Mouse (Mus musculus): ENCODE results near the gene Ezh1.
"Not testable (repeated sequence)": the region's sequence is repeated elsewhere in the genome, so short reads cannot be mapped to it uniquely, and the experiment has no call there.

Ezh1 gene

DNA sequence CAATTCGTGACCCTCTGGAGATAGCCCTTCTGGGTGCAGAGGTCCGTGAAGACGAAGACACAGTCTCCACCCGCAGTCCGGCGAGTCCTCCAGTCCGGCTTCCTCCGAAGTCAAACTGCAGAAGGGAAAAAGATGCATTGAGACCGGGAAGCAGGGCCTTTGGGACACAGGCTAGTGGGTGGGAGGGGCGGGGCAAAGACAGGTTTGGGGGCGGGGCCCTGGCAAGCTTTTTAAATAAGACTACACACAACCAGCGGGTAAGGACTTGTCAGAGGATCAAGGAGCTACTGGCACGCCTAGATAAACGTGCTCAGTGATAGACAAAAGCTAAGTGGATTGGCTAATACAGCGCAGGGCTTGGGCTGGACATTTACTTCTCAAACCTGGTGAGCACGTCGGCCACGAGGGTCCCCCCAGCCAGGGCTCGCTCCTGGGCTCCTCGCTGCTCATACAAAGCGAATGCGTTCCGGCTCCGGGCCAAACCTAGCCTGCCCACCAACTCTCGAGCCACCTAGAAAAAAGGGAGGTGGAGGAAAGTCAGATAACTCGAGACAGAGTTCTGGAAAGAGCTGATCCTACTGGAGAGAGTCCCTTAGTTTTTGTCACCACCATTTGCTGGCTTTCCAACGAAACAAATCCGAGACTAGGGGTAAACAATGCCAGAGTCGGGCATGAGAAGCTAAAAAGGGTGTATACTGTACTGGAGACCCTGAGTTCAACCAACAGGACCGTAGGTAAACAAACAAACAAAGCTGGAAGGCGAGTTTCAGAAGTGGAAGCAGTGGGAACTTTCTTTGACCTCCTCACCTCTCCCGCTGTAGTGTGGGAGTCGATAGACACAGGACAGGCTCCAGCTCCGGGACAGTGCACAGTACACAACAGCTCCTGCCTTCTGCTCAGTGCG, 61.3 kb downstream of the Ezh1 start:
- DNase-seq = no peak

DNA sequence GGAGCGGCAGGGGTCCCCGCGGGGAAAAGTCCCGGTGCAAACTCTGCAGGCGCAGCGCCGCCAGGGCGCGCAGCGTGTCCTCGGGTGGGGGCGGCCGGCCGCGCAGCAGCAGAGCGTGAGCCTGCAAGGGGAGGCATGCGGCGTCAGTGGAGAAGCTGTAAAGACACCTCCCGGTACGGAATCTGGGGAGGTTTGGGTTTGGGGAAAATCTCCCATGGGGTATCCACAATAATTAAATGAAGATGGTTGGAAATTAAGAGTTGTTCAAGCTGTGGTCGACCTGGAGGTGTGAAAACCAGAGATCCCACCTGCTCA, 62.0 kb downstream of the Ezh1 start:
- DNase-seq = peak; percentile 28 to 43

DNA sequence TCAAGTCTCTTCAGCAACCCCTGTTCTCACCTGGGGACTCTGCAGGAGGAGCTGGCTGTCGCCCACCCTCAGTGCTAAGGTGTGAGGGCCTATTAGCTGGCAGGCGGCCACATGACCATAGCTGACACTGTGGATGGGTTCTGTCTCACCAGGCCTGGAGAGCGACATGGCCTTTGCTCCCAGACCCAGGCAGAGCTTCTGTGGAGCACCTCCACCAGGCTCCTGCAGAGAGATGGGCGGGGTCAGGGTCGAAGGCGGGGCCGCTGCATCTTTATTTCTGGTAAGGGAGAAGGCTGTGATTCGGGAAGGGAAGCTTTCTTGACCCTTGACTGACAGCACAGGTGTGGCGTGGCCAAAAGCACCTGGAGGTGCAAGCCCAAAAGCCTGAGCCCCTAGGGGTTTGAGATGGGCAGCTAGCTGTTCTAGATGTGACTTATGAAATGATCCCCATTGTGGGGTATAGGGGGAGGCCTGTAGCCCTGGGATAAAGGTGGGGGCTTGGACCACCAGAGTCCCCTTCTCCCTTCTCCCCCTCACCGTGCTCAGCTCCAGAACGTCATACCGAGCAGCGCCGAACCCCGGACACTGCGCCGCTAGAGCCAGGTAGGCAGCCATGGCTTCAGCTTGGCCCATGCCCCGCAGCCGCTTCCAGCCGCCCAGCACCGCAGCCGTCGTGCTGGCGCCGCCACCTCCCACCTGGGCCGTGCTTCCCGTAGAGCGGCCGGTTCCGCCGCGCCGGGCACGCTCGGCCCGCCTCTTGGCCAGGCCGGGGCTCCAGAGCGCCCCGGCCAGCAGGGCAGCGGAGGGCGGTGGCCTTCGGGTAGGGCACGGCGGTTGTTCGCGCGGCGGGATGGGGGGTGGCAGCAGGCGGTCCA, 62.5 kb downstream of the Ezh1 start:
- DNase-seq = no peak

DNA sequence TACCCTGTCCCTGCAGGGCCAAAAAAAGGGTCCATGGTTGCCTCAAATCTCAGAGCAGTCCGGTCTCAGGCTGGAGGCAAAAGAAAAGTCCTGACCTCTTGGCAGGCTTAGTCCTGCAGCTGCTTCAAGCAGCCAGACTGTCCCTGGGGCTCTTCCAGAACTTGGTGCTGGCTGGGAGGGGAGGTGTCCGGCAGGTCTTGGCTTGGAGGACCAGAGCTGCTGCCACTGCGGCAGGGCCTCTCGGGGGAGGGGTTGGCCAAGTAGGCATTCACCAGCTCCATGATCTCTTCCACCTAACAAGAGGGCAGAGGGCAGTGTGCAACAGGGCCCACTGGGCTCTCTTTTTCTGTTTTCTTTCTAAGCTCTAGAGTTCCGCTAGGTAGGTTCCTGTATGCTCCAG, 63.5 kb downstream of the Ezh1 start:
- no peak for DNase-seq

DNA sequence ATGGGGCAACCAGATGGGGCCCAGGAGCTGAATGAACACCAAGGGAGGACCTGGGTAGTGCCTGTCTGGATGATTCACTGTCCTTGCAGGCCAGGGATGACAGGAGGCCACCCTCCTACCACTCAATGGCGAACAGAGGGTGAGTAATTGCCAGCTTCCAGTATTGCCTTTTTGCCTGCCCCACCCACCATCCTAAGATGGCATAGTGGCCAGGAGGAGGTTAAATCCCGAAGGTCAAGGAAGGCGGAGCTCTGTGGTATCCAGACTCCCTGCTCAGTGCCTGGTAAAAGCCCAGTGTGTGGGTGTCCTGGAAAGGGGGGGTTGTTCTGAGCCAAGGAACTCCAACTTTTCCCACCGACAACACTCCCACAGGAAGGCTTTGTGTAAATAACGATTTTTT, 64.0 kb downstream of the Ezh1 start:
- DNase-seq = no peak

DNA sequence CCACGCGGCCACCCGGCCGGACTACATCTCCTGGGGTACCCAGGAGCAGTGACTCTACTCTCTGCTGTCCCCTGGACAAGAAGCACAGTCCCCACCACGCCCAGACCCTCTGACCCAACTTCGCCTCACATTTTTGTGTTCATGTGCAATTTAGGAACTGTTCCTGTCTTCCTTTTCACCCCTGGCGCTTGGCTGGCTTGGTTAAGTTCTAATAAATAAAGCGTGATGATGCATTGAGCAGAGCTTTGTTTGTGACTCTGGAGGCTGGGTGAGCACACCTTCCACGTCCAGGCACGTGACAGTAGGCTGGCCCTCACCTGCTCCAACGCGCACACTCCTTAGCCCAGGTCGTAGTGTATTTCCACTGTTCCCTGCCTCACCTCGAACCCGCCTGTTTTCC, 64.7 kb downstream of the Ezh1 start:
- no peak for DNase-seq

DNA sequence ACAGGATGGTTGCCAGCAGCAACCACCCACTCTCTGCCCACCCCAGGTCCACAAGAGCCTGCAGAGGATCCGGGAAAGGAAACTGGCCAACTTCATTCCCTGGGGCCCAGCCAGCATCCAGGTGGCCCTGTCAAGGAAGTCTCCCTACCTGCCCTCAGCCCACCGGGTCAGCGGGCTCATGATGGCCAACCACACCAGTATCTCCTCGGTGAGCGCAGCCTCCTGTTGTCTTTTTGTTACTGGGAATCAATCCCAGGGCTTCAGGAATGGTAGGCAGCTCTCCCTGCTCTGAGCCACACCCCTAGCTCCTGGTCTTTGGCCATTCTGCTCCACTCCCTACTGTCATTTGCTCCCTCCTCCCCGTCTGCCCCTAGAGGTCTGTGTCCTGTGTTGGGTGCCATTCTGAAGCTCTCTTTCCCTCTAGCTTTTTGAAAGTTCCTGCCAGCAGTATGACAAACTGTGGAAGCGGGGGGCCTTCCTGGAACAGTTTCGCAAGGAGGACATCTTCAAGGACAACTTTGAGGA, 65.2 kb downstream of the Ezh1 start:
- DNase-seq = not testable (repeated sequence)

DNA sequence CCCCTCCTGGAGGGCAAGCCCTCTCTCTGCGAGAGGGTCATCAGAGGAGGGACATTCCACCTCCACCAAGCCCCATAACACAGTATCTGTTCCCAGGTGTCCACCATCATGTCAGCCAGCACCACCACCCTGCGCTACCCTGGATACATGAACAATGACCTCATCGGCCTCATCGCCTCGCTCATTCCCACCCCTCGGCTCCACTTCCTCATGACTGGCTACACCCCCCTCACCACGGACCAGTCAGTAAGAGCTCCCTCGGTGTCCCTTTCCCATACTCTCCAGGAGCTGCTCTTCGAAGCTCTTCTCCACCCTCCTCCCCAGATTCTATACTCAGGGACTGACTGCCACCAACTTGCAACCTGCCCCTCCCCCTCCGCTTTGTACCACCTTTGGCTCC, 66.1 kb downstream of the Ezh1 start:
- not testable (repeated sequence) for DNase-seq

DNA sequence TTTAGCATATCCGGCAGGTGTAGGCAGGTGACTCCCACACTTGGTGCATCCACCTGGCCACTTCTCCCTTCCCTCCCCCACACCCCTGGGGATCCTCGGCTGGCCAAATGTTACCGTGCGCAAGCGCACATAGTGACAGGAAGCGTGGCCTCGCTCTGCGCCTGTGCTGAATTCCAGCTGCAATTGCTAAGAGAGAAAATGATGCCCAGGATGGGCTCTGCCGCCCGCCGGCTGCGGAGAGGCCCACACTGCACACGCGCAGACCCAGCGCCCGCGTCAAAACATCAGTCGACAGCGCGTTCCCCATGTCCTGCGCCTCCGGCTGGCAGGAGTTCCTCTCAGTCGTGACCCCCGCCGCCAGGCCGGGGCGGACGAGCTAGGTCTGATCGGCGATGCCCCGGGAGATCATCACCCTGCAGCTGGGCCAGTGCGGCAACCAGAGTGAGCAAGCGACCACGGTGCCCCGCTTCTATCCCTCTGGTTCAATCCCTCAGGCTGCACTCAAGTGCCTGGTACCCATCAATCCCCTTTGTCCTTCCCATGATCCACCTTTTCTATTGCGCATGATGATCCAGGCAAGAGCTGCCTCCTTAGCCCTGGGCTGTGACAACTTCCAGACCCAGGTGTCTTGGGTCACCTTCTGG, 70.4 kb downstream of the Ezh1 start, which contains the start of gene Tubg2:
Tubg2 (plus strand) TSS at position 180 of the 644 bp plus-strand sequence.
- DNase-seq = peak; percentile 59 to 71

DNA sequence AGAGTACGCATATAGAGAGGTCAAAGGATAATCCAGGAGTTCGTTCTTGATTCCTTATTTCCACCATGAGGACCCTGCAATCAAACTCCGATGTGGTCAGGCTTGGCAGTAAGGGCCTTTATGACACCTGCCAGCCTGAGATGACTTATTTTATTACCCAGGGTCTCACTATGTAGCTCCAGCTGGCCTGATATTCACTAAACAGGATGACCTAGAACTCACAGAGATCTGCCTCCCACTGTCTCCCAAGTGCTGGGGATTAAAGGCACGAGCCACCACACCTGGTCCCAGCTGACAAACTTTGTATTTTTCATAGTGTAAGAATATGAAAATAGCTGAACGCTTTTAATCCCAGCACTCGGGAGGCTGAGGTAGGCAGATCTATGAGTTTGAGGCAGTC, 71.1 kb downstream of the Ezh1 start:
- DNase-seq = no peak

DNA sequence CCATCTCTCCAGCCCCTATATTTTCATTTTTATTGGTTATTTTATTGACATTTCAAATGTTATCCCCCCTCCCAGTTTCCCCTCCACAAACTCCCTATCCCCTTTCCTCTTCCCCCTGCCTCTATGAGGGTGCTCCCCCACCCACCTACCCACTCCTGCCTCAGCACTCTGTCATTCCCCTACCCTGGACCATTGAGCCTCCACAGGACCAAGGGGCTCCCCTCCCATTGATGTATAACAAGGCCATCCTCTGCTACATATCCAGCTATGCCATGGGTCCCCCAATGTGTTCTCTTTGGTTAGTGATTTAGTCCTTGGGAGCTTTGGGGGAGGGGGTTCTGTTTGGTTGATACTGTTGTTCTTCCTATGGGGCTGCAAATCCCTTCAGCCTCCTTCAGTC, 71.6 kb downstream of the Ezh1 start:
- no peak for DNase-seq

DNA sequence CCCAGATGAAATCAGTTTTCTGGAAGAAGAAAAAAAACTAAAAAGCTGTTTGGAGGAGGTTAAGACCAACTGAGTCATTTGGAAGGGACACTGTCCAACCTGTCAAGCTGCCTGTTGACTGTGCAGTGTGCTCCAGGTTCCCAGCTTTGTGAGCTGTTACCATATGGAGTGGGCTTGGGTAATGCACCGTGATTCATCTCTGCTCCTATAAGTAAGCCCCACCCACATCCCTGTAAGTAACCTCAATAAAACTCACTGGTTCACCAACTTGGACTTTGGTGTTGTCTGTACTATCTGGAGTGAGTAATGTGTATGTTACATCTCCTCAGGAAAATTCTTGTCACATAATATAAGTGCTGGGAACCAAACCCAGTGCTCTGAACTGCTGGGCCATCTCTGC, 73.4 kb downstream of the Ezh1 start:
- no peak for DNase-seq

DNA sequence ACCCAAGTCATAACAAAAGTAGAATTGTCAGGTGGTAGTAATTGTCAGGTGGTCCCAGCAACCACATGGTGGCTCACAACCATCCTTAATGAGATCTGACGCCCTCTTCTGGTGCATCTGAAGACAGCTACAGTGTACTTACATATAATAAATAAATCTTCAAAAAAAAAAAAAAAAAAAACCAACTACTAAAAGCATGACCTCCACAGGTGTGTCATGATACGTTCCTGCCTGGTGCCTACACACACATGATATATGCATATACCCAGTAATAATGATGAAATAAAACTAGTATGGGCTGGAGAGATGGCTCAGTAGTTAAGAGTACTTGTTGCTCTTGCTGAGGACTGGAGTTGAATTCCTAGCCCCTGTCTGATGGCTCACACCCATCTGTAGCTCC, 75.2 kb downstream of the Ezh1 start:
- no peak for DNase-seq

DNA sequence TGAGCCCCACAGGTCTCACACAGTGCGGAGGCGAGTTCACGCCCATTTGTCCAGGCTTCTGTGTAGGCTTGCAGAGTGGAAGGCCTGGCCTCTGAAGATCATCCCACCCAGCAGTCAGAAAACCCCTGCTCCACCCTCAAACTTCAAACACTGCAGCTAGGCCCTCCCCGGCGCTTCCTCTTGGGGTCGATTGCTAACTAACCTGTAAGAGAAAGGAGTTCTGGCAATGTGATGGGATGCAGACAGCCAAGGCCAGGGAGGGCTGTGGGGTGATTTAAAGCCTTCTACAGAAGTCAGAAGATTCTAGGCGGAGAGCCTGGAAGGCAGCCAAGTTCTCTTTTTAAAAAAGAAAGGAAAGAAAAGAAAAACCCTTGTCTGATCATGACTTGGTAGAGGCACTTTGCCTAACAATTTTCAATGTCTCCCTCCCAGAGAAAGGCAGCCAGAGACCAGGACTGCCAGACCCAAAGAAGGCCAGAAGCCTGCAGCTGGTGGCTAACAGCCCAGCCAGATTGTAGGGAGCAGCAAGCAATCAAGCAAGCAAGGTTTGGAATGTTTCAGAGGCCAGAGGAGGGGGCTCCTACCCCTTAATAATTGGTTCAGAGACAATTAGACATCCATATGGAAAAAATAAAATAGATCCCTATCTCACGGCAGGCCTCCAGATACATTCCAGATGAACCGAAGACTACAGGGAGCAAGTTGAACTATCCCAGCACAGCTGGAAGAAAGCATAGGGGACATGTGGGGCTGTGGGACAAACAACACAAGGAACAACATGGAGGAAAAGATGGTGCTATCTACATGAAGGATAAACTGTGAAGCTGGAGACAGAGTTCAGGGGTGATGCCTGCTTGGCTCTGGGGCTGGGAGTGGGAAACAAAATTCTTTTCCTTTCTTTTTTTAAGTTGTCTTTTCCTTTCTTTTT, 76.8 kb downstream of the Ezh1 start:
- DNase-seq = no peak

DNA sequence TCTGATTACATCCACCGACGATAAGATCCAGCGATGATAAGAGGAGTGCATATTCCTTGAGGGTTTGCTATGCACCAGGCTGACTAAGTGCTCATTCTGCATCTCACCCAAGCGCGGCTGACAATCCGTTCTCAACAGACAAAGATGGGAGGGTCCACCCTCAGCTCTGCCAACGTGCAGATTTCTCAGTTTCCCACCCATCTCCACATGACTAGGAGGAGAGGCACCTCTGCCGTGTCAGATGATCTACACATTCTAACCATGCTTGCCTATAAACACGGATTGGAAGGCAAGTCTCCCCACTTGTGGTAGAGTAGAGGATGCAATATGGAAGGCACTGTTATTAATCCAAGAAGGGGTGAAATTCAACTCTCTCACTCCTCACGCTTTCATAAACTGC, 77.5 kb downstream of the Ezh1 start:
- DNase-seq = no peak

DNA sequence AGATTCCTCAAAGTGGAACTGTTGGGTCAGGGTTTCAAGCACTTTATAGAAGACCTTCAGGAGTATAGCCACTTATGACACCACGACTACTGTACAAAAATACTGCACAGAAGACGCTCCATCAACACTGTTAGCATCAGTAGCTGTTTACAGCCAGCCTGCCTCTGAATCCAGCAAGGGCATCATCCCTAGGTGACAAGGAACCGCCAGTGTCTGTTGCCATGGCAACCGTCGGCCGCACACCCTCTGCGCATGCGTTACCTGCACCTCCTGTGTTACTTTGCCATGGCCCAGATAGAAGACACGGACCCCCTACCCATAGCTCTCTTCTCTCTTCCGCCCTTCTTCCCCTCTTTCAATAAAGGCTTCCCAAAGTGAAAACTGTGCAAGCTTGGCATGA, 79.9 kb downstream of the Ezh1 start:
- no peak for DNase-seq

DNA sequence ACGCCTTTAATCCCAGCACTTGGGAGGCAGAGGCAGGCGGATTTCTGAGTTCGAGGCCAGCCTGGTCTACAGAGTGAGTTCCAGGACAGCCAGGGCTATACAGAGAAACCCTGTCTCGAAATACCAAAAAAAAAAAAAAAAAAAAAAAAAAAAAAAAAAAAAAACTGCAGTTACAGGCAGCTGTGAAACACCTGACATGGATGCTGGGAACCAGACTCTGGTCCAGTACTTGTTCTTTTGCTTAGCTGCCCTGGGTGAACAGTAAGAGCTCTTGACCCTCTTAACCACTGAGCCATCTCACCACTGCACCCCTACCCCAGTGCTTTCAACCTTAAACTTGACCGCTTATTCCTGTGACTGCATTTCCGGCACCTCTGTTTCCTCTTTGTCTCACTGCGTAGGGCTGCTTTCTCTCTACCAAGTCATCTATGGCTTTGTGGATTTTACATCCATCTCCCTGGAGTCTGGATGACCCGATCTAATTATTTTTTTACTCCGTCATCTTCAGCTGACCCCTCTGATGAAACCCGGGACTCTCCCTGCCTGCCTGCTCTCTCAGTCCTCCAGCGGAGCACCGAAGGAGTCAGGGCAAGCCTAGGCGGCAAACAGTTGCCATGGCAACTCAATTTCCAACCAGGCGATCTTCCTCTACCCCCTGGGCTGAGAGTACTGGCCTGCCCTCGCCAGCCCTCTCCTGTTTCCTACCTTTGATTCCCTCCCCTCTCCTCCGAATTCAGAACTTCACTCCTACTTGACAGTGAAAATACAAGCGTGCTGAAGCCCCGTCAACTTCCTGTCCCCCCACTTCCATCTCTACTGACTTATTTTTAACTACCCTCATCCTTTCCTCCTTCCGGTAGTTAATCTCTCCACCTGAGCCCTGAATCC, 82.7 kb downstream of the Ezh1 start:
- DNase-seq = peak; percentile 63 to 66

DNA sequence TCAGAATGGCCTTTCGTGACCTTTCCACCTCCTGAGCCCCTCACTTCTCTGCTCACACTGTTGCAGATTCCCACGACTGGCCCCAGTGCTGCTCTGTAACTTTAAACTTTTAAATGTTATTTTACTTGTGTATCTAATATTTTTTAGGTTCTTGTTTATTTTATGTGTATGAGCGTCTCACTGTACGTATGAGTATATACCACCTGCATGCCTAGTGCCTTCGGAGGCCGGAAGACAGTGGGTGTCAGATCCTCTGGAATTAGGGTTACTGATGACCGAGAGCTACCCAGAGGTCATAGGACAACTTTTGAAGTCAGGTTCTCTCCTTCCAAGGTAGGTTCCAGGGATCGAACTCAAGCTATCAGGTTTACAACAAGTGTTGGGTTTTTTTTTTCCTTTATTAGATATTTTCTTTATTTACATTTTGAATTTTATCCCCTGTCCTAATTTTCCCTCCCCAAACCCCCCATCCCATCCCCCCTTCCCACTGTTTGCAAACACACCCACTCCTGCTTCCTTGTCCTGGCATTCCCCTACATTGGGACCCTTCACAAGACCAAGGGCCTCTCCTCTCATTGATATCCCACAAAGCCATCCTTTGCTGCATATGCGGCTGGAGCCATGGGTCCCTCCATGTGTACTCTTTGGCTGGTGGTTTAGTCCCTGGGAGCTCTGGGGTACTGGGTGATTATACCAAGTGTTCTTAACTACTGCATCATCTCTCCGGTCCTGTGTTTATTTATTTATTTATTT, 83.9 kb downstream of the Ezh1 start:
- DNase-seq = no peak
